Comparison of ENCODE assay signal across 1 mouse cellular context in genomic region chr7:19271238-19272172, GRCm38 (mm10).
TF ChIP-seq lines count a peak whose summit lies in the region.

Vasp (minus strand) TSS chr7:19271817.

TF ChIP-seq in CH12.LX, 34 proteins besides CTCF, POLR2A, EP300 and RAD21 (continued from another document):
- TF ChIP-seq MAX (IDR thresholded peaks at IDR 0.05; ENCODE audit: low read length): no peak; the same call in 1 of the 2 replicates
- TF ChIP-seq RCOR1 (conservative IDR thresholded peaks at IDR 0.05; ENCODE audit: low read depth, low read length): no peak
- TF ChIP-seq BHLHE40 (IDR thresholded peaks at IDR 0.05; ENCODE audit: low read depth, low read length): no peak
- TF ChIP-seq IRF4 (IDR thresholded peaks at IDR 0.05; ENCODE audit: low read depth, low read length): no peak
- no peak for TF ChIP-seq GABPA (IDR thresholded peaks at IDR 0.05; ENCODE audit: insufficient replicate concordance, low read depth, low read length)
- TF ChIP-seq TBP (conservative IDR thresholded peaks at IDR 0.05; ENCODE audit: low read depth, low read length): peak; percentile 92
- TF ChIP-seq ZKSCAN1 (IDR thresholded peaks at IDR 0.05; ENCODE audit: borderline replicate concordance, low read depth, low read length): no peak
- peak; percentile 16; the same call in 1 of the 2 replicates for TF ChIP-seq NRF1 (IDR thresholded peaks at IDR 0.05; ENCODE audit: low read depth, low read length)
- peak; percentile 10; the same call in 1 of the 2 replicates for TF ChIP-seq TCF12 (IDR thresholded peaks at IDR 0.05; ENCODE audit: low read depth, low read length)
